Mouse (Mus musculus) kidney, adult 2 months (tissue): ENCODE measurements around the gene Armc5. TPM values are rescaled to one million over a fixed set of nuclear protein-coding genes. Genes with fewer than 3 reads are reported as not detected.

Experiments
- DNase-seq: peaks from one replicate; pipeline ENCODE4 v3.0.0; 2021
- H3K27ac ChIP-seq: fragments of 200-500 bp; 2 replicates; pipeline ENCODE4 v1.5.1; 2012; ENCODE audit warnings: low read depth, low read length, control low read depth, inconsistent platforms; ENCODE audit not compliant: insufficient read depth
- H3K27me3 ChIP-seq: fragments of 200-500 bp; replicated peaks from 2 replicates; pipeline ENCODE4 v1.6.1; 2012; ENCODE audit warnings: mild to moderate bottlenecking, moderate library complexity, low read length, inconsistent platforms; ENCODE audit not compliant: control insufficient read depth, insufficient read depth
- H3K36me3 ChIP-seq: fragments of 200-500 bp; 2 replicates; pipeline ENCODE4 v1.6.1; 2012; ENCODE audit warnings: mild to moderate bottlenecking, moderate library complexity, low read length, inconsistent platforms; ENCODE audit not compliant: control insufficient read depth, insufficient read depth
- H3K4me1 ChIP-seq: fragments of 200-500 bp; 2 replicates; pipeline ENCODE4 v1.6.1; 2011; ENCODE audit warnings: low read length; ENCODE audit not compliant: control insufficient read depth, insufficient read depth
- H3K4me3 ChIP-seq: fragments of 200-500 bp; 2 replicates; pipeline ENCODE4 v1.5.1; 2011; ENCODE audit warnings: mild to moderate bottlenecking, low read depth, low read length, control low read depth; ENCODE audit not compliant: insufficient read depth
- CTCF ChIP-seq: fragments of 200-500 bp; conservative IDR thresholded peaks from 2 replicates; pipeline ENCODE4 v1.5.1; 2011; ENCODE audit warnings: low read depth, mild to moderate bottlenecking, control low read depth, low read length, moderate library complexity, mixed read lengths; ENCODE audit not compliant: insufficient read depth, insufficient read length
- POLR2A ChIP-seq: fragments of 200-500 bp; IDR thresholded peaks from one replicate; pipeline ENCODE4 v1.6.1; 2011; ENCODE audit warnings: low read depth, low read length, control low read depth
- whole genome bisulfite sequencing: fragments of 180-500 bp; shearing (Covaris S2); methylation state at CpG from one replicate; pipeline ENCODE4 v1.1.7; 2018; 5-methylcytosine and 5-hydroxymethylcytosine counted together
- polyA plus RNA-seq: library from polyadenylated mRNA; depleted of rRNA; stranded (reverse); fragments of >200 nt; gene quantifications from 2 replicates; pipeline ENCODE4 v1.2.3, GENCODE M21; 2012; rRNA removed

Armc5 gene
- polyA plus RNA-seq, 1 experiment = 27.9 TPM

DNA sequence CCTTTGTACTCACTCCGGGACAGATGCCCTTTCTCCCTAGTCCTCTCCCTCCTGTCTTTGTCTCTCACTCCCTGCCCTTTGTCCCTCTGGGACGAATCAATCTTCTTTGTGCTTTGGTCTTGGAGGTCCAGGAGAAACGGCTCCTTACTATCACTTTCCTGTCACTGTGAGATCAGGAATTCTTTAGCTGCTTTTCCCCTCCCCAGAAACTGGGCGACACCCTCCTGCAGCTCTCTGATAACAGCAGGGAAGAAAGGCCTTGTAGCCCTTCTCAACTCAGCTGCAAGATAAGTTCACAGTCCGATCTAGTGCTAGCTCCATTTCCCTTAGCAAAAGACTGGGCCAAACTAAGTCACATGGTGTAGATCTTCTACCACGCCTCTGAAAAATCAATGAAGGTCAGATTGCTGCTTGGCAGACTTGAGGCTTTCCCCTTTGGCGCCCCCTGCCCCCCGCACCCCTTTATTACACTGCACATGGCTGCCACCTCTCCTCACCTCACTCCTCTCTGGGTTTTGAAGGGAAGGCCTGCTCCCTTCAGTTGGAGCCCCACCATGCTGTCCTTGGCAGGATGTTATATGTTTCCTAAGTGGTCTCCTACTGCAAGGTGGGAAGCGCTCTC lies 51.9 kb downstream of the Armc5 start:
- no peaks in the 10 kb centered on the region for H3K27me3 ChIP-seq
- no peak overlapping the region for H3K4me3 ChIP-seq
- DNase-seq = peak; percentile 25
- peaks cover 5% of the 10 kb centered on the region; the same call in 1 of the 2 replicates for H3K4me1 ChIP-seq
- H3K27ac ChIP-seq = peak overlapping the region; percentile 39; the same call in 1 of the 2 replicates
- TF ChIP-seq POLR2A (no peak), CTCF (peak; percentile 53)
- no peaks in the 10 kb centered on the region; the same call in none of the 2 replicates for H3K36me3 ChIP-seq
- 28% methylated on average over 9 of the region's 9 CpGs for WGBS

Other genes with a start within 250 kb of the Armc5 start
- gene Pycard, start 243.5 kb upstream of the Armc5 start, polyA plus RNA-seq = 52.8 and 60.0 TPM in 2 replicates
- 0.29 and 2.8 TPM in 2 replicates for gene Trim72, start 233.4 kb upstream of the Armc5 start, polyA plus RNA-seq
- gene Itgam, start 174.7 kb upstream of the Armc5 start, polyA plus RNA-seq = 2.4 and 7.0 TPM in 2 replicates
- not detected in 2 replicates for gene Gm49368, start 174.7 kb upstream of the Armc5 start, polyA plus RNA-seq
- 1.9 TPM in 2 replicates for gene Itgax, start 107.8 kb upstream of the Armc5 start, polyA plus RNA-seq
- 0.05 and 0.08 TPM in 2 replicates for gene Itgad, start 83.0 kb upstream of the Armc5 start, polyA plus RNA-seq
- gene Cox6a2, start 31.0 kb upstream of the Armc5 start, polyA plus RNA-seq = 13.4 and 77.1 TPM in 2 replicates
- 3.1 and 3.2 TPM in 2 replicates for gene 9130023H24Rik, start 689 bp downstream of the Armc5 start, polyA plus RNA-seq
- gene Tgfb1i1, start 9.5 kb downstream of the Armc5 start, polyA plus RNA-seq = 15.1 and 16.1 TPM in 2 replicates
- gene Slc5a2, start 28.3 kb downstream of the Armc5 start, polyA plus RNA-seq = 1,002 and 1,068 TPM in 2 replicates
- 29.4 and 37.8 TPM in 2 replicates for gene BC017158, start 60.8 kb downstream of the Armc5 start, polyA plus RNA-seq
- gene Rgs10, start 181.4 kb downstream of the Armc5 start, polyA plus RNA-seq = 2.3 and 5.1 TPM in 2 replicates
- gene Tial1, start 224.4 kb downstream of the Armc5 start, polyA plus RNA-seq = 21.9 and 22.2 TPM in 2 replicates